Mouse (Mus musculus) stomach, postnatal 0 days (tissue): ENCODE measurements around the gene Nfasc. TPM values are rescaled to one million over a fixed set of nuclear protein-coding genes. Genes with fewer than 3 reads are reported as not detected.

Experiments
- ATAC-seq: fragments of 200-750 bp; cut with Nextera tagmentation; 2 replicates; pipeline ENCODE4 v1.8.0; 2017; ENCODE audit not compliant: low FRiP score, low TSS enrichment
- DNase-seq: peaks from one replicate; pipeline ENCODE4 v3.0.0-alpha.2; 2016; ENCODE audit warnings: low spot score
- H3K27ac ChIP-seq: fragments of 300-500 bp; sonication (generic); replicated peaks from 2 replicates; pipeline ENCODE4 v1.5.1; 2014; ENCODE audit warnings: mild to moderate bottlenecking, control low read depth
- H3K27me3 ChIP-seq: fragments of 300-500 bp; sonication (generic); 2 replicates; pipeline ENCODE4 v1.6.1; 2014; ENCODE audit warnings: low read length; ENCODE audit not compliant: control insufficient read depth, insufficient read depth
- H3K36me3 ChIP-seq: fragments of 300-500 bp; sonication (generic); 2 replicates; pipeline ENCODE4 v1.6.1; 2014; ENCODE audit warnings: low read length, mixed read lengths; ENCODE audit not compliant: control insufficient read depth, insufficient read depth
- H3K4me1 ChIP-seq: fragments of 300-500 bp; sonication (generic); replicated peaks from 2 replicates; pipeline ENCODE4 v1.6.1; 2014; ENCODE audit warnings: antibody characterized with exemption; ENCODE audit not compliant: control insufficient read depth, insufficient read depth
- H3K4me2 ChIP-seq: fragments of 300-500 bp; sonication (generic); replicated peaks from 2 replicates; pipeline ENCODE4 v1.6.1; 2014; ENCODE audit warnings: low read depth, mild to moderate bottlenecking, control low read depth, moderate library complexity
- H3K4me3 ChIP-seq: fragments of 300-500 bp; sonication (generic); 2 replicates; pipeline ENCODE4 v1.5.1; 2014; ENCODE audit warnings: low read depth, low read length, control low read depth
- H3K9ac ChIP-seq: fragments of 300-500 bp; sonication (generic); 2 replicates; pipeline ENCODE4 v1.6.1; 2014; ENCODE audit warnings: mild to moderate bottlenecking, low read length, control low read depth, mixed read lengths
- H3K9me3 ChIP-seq: fragments of 300-500 bp; sonication (generic); 2 replicates; pipeline ENCODE4 v1.6.1; 2016; ENCODE audit warnings: low read length; ENCODE audit not compliant: control insufficient read depth
- CTCF ChIP-seq: IDR thresholded peaks from 2 replicates; pipeline ENCODE4 v1.5.1; 2016; ENCODE audit warnings: antibody characterized with exemption, low read depth, mild to moderate bottlenecking, moderate library complexity
- EP300 ChIP-seq: optimal IDR thresholded peaks from 2 replicates; pipeline ENCODE3; 2016; ENCODE audit warnings: antibody characterized with exemption
- WGBS: fragments of 180-500 bp; shearing (Covaris S2); extraction: QIAGEN DNeasy Blood & Tissue Kit; methylation state at CpG from one replicate; pipeline ENCODE4 v1.1.7; 2014; 5-methylcytosine and 5-hydroxymethylcytosine counted together
- polyA plus RNA-seq: library from polyadenylated mRNA; unstranded; fragments of >200 nt; fragmentation: Nextera tagmentation; extraction: Ambion mirVana; gene quantifications from 2 replicates; pipeline ENCODE4 v1.2.1, GENCODE M21; 2015

Nfasc gene
- polyA plus RNA-seq, 1 experiment from 2014 or later = 0.74 TPM

GRCm38 (mm10) chr1:132678076-132678475 is 63.5 kb downstream of the Nfasc start:
- Histone ChIP-seq H3K4me3 (no peak overlapping the region), H3K36me3 (no peaks in the 10 kb centered on the region), H3K9ac (no peak overlapping the region), H3K4me2 (no peak overlapping the region), H3K27ac (no peak overlapping the region), H3K27me3 (no peaks in the 10 kb centered on the region), H3K9me3 (no peaks in the 10 kb centered on the region), H3K4me1 (no peaks in the 10 kb centered on the region)
- DNase-seq (no peak), ATAC-seq (no peak)
- TF ChIP-seq EP300 (no peak), CTCF (peak; percentile 35)
- 51% methylated on average over 5 of the region's 5 CpGs for WGBS

- Histone ChIP-seq H3K27ac (no peak overlapping the region), H3K9me3 (no peaks in the 10 kb centered on the region), H3K27me3 (no peaks in the 10 kb centered on the region), H3K36me3 (no peaks in the 10 kb centered on the region), H3K4me2 (no peak overlapping the region), H3K4me3 (no peak overlapping the region), H3K9ac (no peak overlapping the region), H3K4me1 (no peaks in the 10 kb centered on the region)
- ATAC-seq = no peak
- WGBS = 84% methylated on average over 3 of the region's 3 CpGs
- TF ChIP-seq CTCF (no peak), EP300 (no peak)
- DNase-seq = no peak
Observed at GRCm38 (mm10) chr1:132672704-132673103, 68.9 kb downstream of the Nfasc start.

DNA sequence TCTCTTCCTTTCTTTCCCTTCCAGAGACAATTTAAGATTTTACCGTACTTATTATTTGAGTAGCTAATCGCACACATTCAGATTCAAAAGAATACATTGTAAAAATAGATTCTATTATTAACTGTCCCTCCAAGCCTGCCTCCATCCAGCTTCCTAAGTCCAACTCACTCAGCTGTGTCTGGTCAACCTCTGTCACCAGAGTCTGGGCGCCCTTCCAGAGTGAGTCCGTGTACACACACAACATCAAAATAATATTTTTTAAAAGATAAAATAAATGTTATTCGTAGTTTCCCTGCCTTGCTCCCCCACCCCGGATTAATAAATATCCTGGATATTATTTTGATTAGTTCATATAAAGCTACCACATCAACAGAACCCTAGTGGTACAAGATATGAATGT is 72.4 kb downstream of the Nfasc start:
- Histone ChIP-seq H3K9me3 (no peaks in the 10 kb centered on the region), H3K36me3 (no peaks in the 10 kb centered on the region), H3K4me2 (no peak overlapping the region), H3K4me1 (no peaks in the 10 kb centered on the region), H3K9ac (no peak overlapping the region), H3K27ac (no peak overlapping the region), H3K4me3 (no peak overlapping the region), H3K27me3 (no peaks in the 10 kb centered on the region)
- TF ChIP-seq EP300 (no peak), CTCF (no peak)
- no peak for DNase-seq
- WGBS = 71% methylated on average over 6 of the region's 6 CpGs
- no peak for ATAC-seq

DNA sequence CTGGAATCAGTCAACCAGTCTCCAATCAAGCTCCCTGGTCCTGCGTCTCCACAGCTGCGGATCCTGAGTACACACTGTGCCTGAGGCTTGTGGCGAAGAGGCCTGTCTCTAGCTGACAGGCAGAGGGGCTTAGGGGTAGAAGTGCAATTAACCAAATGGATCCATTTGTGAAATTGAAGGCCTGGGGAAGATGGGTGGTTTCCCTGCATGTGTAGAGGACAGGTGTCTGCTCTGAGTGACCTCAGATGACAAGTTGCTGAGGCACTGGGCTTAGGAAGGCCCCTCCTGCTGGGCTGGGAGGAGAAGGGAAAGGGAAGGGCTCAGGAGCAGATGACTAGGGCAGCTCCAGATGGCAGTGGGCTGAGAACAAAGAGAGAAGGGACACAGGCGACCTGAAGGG is 81.2 kb downstream of the Nfasc start:
- no peaks in the 10 kb centered on the region for H3K36me3 ChIP-seq
- no peaks in the 10 kb centered on the region for H3K27me3 ChIP-seq
- WGBS = 30% methylated on average over 4 of the region's 4 CpGs
- TF ChIP-seq CTCF (no peak), EP300 (no peak)
- no peaks in the 10 kb centered on the region for H3K9me3 ChIP-seq
- no peak overlapping the region for H3K9ac ChIP-seq
- H3K4me1 ChIP-seq = no peaks in the 10 kb centered on the region
- H3K4me2 ChIP-seq = no peak overlapping the region
- no peak overlapping the region for H3K27ac ChIP-seq
- ATAC-seq (0 out of 2 replicates have a peak, but pooled peaks have one; percentile 18), DNase-seq (no peak)
- no peak overlapping the region for H3K4me3 ChIP-seq

- no peak for TF ChIP-seq EP300
- no peak for TF ChIP-seq CTCF
- H3K9me3 ChIP-seq = no peaks in the 10 kb centered on the region
- no peak for DNase-seq
- no peaks in the 10 kb centered on the region for H3K4me1 ChIP-seq
- WGBS = 28% methylated on average over 3 of the region's 3 CpGs
- H3K4me3 ChIP-seq = no peak overlapping the region
- no peak overlapping the region for H3K9ac ChIP-seq
- ATAC-seq = no peak
- H3K27me3 ChIP-seq = no peaks in the 10 kb centered on the region
- H3K36me3 ChIP-seq = no peaks in the 10 kb centered on the region
- H3K27ac ChIP-seq = no peak overlapping the region
- H3K4me2 ChIP-seq = no peak overlapping the region
Observed at GRCm38 (mm10) chr1:132659604-132660003, 82.0 kb downstream of the Nfasc start.

DNA sequence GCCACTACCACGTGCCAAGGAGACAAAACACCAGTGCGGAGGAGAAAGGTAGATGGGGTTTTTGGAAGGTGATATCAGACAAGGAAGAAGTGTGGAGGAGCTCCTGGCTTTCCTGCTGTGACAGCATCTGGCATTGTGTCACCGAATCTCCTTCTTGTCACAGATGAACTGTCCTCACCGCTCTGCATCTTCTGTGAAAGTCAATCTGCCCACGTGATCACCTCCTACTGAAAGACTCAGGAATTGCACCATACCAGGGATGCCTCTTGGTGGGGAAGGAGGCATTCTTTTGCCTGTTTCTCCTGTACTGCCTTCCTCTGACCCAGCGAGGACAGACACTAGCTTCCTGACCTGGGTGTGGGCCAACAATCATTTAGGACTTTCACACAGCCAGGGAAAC is 86.0 kb downstream of the Nfasc start:
- H3K9ac ChIP-seq = no peak overlapping the region
- H3K4me1 ChIP-seq = no peaks in the 10 kb centered on the region
- 67% methylated on average over 6 of the region's 6 CpGs for WGBS
- H3K9me3 ChIP-seq = no peaks in the 10 kb centered on the region
- DNase-seq (no peak), ATAC-seq (no peak)
- H3K36me3 ChIP-seq = no peaks in the 10 kb centered on the region
- no peak overlapping the region for H3K4me2 ChIP-seq
- no peaks in the 10 kb centered on the region for H3K27me3 ChIP-seq
- no peak overlapping the region for H3K4me3 ChIP-seq
- TF ChIP-seq EP300 (no peak), CTCF (peak; percentile 8; the same call in 1 of the 2 replicates)
- H3K27ac ChIP-seq = no peak overlapping the region
